Mouse (Mus musculus): ENCODE results near the gene Gtpbp1.

The Gtpbp1 gene

DNA sequence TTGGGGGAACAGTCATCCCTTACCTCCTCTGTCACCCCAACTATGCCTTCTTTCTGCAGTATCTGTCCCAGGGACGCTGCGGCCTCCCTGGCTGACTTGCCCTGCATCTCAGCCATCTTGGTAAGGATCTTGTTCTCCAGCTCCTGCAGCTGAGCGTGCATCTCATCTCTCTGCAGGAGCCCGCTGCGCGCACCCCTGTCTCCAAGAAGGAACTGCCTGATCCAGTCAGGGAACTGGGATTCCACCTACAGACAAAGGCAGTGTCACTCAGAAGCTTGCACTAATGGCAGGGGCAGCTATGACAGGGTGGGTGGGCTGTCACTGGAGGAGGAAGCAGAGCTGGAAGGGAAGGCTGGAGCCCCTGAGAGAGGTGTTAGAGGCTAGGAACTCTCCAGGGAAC, 37.2 kb downstream of the Gtpbp1 start:
- DNase-seq: no peak

DNA sequence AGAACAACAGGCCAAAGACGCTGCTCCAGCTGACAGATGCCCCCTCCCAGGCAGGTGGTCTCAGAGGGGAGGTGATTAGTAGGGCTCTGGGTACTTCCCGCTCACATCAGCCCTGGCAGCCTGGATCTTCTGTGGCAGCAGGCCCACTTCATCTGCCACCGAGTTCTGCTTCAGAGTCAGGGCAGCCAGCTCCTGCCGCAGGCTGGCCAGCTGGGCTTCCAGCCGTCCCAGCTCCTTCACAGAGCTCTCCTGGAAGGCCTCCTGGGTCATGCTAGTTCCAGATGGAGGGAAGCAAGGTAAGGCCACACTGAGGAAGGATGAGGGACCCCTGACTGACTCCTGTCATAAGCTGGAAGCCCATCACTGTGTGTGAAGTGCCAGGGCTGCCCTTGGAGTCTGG, 37.7 kb downstream of the Gtpbp1 start:
- DNase-seq: no peak

DNA sequence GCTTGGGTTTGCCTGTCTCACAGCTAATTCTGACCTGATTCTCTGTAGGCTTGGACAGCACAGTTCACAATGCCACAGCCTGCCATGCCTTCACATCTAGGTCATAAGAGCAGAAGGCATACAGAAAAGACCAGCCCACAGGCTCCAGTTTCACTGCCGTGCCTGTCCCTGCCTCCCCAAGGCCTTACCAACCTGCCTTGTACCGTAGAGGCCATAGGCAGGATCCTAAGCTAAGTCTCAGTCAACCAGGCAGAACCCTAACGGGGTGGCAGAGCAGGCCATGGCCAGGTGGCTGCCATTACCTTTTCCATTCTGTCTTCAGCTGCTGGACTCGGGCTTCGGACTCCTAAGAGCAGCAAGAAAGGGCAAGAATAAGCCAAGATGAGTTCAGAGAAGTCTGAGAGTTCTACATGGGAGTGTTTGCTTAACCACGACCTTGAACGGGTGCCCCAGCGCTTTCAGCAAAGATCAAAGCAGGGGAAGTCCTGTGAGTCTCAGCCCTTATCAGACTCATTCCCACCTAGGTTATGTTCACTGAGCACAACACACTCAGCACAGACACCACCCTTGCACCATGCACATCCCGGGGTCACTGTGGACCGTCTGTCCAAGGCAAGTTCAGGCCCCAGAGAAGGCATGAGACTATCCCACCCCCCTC, 38.2 kb downstream of the Gtpbp1 start:
- no peak for DNase-seq

DNA sequence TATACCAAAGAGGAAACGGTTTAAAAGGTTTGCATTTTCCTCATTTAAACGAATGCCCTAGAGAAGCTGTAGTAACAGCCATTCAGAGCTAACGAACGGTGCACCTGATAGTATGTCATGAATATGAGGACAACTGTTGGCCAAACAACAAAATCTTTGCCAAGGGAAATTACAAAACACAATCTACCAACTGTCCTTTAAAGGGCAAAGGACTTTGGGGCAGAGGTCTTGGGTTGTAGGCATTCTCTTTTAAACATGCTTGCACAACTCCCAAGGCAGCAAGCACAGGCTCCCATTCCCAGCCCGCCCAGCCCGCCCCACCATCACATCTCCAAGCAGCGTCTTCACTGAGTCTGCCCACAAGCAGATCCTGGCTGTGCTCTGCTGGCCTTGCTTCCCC, 40.9 kb downstream of the Gtpbp1 start:
- DNase-seq: no peak

DNA sequence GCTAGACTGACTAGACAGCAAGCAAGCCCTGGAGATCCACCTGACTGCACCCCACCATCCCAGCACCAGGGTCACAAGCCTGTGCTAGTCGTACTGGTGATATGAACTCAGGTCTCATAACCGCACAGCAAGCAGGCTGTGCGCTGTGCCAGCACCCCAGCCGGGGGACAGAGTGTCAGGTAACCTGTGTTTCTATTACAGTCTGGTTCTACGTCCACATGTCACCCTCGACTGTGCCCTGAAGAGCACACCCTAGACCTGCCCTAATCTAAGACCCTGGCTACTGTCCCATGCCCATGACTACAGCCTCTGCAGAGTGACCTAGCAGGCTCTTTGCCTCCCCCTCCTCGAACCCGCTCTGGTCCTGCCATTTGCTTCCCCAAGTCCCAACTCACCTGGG, 42.5 kb downstream of the Gtpbp1 start:
- no peak for DNase-seq

DNA sequence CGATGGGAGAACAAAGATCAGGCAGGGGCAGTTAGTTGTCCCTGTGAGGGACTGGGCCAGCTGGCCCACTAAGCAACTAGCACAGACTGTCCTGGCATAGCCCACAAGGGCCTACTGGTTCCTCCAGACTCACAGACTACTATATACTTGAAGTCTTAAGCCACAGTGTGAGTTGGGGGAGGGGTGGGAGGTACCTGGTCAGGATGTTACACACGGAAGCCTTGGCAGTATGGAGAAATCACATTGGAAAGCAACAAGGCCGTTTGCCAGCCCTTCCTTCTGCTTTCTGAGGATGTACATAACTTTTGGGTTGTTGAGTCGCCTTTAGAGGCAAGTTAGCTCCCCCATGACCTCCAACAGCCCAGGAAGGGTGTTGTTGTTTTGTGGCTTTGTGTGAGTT, 43.0 kb downstream of the Gtpbp1 start:
- no peak for DNase-seq

DNA sequence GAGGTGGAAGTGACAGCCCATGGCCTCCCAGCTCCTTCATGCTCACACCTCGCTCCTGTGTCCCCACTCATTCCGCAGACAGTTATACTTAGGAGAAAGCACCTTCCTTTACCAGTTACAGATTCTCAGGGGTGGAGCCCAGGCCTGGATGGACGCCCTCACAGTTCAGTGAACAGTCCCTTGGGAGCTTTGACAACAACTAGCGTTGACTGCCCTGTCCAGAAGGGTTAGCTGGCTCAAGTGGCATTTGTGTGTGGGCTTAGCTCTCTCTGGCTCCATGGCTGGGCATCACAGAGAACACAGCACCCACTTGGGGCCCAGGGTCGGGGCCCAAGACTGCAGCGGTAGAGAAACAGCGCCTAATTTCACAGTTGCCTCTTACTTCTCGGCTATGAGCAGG, 43.7 kb downstream of the Gtpbp1 start:
- DNase-seq: no peak

DNA sequence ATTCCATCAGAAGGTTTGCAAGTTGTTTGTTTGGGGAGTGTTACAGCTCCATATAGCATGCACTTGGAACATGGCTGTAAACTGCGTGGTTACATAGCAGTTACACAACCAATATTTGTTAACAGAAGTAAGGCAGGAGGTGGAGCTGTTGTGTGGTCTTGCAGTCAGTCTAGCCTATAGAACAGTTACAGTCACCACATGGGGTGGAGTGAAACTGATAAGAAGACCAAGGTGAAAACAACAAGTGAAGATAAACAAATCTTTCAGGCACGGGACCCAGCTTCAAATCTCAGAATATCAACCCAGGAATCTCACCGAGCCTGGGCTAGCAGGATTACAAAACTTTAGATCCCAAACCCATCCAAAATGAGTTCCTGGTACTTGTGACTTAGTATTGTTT, 50.1 kb downstream of the Gtpbp1 start:
- DNase-seq: no peak

DNA sequence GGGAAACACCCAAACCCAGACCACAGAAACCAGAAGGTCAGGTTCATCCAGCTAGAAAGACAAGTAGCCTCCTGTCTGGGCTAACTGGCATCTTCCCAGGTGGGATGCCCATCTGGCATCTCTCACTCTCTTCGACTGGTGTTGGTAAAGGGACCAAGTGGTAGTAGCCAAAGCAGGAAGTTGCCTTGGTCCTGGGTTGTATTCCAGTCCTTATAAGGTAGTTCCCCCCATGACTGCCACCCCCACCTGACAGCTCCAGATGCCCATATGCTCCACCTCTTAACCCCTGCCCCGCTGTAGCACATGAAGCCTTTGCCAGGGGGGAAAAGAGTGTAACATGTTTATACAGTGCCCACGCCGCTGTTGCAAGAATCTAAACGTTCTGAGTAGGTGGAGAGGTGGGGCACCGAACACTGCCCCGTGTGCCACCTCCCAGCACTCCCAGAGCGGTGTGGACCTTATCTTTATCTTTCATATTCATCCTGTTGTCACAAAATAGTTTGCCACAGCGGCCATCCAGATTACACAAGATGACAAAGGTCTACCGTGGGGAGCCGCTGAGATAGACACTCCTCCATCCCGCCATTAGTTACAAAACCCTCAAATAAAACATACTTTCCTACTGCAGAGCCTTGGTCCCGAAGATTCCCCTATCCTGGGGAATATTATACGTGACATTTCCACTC, 50.7 kb downstream of the Gtpbp1 start:
- no peak for DNase-seq

DNA sequence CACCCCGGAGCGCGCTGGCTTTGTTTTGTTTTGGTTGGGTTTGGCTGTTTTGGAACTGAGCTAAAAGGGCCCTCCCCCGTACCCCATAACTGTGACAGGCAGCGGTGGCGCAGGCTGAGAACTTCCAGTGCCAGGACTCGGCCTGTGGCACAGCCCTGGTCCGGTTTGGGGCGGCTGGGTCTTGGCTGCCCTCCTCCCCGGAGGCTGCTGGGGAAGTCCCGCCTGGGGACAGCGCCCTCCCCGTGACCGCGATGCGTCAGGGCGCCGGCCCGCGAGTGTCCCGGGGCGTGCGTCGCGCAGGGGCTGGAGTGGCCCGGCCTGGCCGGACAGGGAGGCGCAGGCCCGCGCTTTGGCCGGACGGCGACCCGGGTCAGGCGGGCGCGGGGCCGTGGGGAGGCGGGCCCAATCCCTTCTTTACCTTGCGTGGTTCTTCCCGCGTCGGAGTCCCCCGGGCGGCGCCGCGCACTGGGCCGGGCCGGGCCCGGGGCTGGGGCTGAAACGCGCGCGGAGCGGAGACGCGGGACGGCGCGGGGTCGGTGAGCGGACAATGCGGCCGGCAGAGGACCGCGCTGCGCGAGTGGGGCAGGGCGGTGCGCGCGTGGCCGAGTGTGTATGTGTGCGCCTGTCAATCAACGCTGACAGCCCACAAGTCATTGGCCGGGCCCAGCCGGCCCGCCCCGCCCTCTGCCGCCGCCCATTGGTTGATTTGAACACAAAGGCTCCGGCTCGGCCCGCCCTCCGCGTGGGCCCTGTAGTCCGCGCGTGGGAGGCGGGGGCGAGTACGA, 51.5 kb downstream of the Gtpbp1 start, which contains the start of gene Sun2:
TSS of gene Sun2 (minus strand) at position 616 of the 785 bp plus-strand sequence.
- peak; percentile 87 to 88 for DNase-seq

DNA sequence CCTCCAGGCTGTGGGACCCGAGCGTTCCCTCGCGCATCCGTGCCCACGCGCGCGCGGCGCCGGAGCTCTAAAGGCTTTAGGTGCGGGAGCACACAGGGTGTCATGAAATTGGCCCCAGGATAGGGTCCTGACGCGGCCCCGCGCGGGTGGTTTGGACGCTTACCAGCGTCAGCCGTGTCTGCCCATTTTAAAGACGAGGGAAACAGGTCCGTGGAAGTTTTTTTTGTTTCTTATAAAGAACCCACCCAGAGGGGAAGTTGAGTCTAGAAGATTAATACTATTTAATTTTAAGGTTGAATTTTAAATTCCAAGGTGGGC, 52.0 kb downstream of the Gtpbp1 start:
- DNase-seq: no peak

DNA sequence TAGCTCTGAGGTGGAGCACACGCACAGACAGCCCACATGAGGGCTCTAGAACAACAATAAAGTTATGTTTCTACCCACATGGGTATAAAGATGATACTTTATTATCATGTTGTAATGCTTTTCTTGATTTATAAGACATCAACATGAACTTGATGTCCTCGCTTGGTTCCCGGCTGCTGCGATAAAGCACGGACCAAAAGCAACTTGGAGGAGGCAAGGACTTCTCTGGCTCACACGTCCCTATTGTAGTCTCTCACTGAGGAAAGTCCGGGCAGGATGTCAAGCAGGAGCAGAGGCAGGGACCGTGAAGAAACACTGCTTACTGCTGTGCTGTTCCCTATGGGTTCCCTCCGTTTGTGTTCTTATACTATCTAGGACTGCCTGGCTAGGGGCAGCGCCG, 53.4 kb downstream of the Gtpbp1 start:
- DNase-seq: no peak

DNA sequence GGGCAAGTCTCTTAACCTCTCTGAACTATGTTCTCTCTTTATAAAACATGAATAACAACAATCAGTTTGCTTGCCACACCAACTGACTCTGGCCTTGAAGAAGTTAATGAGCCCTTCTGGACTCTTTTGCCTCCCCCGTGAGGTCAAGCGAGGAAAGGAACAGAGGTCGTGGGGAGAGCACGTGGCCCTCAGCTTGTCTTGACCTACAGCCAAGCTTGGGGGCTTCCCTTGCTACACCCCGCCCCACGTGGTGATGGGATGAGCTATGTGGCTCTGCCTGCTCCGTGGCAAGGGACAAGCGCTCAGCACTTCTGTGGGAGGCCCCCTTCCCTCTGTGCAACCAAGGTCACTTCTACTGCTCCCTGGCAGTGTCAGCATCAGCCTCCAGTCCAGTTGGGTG, 54.1 kb downstream of the Gtpbp1 start:
- DNase-seq: peak; percentile 52 to 55

DNA sequence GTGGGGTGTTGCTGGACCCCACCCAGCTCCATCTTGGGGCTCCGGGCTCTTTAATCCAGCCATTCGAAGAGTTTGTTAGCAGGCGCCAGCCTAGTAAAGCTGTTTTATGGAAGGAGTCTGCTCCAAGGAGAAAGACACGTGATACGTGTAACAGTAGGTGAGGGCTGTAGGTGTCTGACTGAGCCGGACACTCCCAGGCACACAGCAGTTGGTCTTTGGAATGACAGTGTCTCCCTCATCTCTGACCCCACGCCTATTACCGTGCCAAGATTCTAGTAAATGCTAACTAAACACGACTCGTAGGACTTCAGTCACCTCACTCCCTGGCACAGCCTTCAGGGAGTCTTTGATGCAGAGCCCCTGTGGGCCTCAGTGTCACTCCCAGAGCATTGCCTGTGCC, 54.7 kb downstream of the Gtpbp1 start:
- peak; percentile 63 to 77 for DNase-seq

DNA sequence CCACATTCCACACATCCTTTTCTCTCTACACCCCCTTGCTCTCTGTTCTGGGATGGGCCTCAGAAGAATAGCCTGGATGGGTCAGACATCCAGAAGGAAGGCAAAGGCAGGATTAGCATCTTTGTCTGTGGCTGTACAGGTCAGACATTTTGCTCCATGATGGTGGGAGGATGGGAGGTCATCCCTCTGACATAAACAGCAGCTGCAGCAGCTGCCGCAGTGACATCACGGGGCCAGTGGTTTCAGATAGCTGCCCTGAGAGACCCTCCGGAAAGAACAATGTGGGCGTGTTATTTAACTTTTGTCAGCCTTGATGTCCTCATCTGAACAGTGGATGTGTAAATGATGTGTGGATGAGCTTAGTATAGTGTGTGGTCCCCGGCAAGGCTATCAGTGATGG, 55.2 kb downstream of the Gtpbp1 start:
- DNase-seq: no peak

DNA sequence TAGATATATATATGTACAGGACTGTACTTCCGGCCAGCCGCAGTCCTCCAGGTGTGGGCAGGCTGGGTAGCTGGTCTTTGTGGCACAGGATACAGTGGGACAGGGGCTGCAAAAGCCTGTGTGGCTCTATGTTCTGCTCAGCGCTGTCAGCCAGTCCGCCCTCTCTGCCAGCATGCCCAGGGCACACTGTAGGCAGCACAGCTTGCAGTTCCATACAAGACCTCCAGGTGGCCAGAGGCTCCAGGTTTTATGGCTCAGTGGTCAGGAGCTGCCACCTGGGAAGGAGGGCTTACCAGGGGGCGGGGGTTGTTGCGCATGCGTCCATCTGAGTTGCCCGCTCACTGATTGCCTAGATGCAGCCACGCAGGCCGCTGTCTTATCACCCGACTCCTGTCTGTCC, 57.4 kb downstream of the Gtpbp1 start:
- peak in 1 of 2 experiments; percentile 34 for DNase-seq

DNA sequence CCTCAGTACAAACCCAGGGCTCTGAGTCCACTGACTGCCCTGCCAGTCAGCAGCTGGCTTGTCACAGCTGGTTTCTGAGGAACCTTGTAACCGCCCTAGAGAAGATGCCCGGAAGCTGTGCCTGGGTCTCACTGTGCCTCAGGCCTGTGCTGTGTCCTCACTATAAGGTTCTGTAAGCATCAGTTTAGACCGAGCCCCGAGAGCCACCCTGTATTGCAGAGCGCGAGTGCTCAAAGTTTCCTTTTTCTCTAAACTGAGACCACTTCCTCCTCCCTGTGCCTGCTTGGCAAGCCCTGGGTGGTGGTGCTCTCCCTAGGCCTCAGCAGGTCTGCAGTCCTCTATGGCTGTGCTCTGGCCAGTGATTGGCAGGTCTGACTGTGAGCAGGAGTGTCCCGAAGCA, 58.5 kb downstream of the Gtpbp1 start:
- DNase-seq: no peak

DNA sequence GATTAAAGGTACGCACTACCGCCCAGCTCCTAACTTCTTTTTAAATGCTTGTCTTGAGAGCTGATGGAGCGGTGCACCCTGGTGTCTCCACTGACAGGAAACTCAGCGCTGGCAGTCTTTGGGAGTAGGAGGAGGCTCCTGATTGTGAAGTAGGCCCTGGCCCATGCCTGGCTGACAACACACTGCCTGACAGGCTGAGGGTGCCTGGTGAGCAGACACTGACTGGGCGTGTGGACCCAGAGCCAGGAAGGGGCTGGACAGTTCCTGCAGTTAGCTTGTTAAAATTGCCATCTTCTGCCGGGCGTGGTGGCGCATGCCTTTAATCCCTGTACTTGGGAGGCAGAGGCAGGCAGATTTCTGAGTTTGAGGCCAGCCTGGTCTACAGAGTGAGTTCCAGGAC, 59.6 kb downstream of the Gtpbp1 start:
- no peak for DNase-seq

DNA sequence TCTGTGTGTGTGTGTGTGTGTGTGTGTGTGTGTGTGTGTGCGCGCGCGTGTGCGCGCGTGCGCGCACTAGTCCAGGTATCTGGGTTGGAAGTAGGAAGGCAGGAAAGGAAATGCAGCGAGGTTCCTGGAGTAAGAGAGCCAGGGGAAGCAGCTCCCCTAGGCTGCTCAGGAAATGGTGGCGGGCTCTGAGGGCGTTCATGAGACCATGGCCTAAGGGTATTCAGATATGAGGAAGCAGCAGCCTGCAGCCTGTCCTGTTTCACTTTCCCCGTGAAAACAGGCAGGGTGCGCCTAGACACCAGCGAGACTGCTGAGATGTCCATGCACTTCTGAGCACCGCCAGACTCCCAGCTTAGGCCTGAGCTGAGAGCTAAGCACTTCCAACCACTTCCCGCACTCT, 61.1 kb downstream of the Gtpbp1 start:
- DNase-seq: no peak

DNA sequence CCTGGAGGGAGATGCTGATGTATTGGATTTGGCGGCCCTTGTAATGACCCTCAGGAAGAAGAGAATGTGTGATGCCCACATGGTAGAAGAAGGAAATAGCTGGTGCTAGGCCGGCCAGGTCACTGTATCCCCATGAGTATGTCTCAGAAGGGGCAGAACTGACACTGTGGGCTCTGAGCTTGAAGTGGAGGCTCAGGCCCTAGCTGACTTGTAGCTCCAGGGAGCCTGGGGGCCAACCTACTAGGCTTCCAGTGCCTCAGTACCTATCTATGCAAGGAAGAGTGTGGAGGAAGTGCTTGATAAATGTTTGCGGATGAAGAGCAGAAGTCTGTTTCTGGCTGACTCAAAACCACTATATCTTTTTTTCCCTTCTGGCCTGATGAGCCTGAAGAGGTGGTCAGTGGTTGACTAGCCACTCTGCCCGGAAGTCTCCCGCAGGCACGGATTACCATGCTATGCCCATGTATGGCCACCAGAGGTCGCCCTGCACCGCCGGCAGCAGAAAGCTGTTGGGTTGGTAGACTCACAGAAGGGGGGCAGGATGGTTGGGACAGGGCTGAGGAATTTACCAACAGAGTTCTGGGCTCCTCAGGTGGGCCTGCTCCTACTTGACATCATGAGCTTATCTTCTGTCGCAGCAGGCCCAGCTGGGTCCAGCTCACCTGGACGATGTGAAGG, 62.2 kb downstream of the Gtpbp1 start:
- peak; percentile 43 to 70 for DNase-seq

DNA sequence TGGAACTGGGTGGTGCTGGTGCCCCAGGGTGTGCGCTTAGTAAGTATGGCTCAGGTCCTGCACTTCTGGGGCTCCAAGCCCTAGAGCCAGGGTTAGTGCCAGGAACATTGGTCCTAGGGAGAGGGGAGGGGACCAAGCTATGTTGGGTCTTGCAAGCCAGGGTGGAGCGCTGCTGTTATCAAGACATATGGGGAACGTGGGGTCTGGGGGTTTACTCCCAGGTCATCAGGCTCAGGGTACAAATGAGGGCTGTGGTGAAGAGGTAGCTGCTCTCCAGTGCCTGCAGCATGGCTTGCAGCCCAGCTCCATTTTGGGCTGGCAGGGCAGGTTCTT, 62.7 kb downstream of the Gtpbp1 start:
- DNase-seq: no peak

DNA sequence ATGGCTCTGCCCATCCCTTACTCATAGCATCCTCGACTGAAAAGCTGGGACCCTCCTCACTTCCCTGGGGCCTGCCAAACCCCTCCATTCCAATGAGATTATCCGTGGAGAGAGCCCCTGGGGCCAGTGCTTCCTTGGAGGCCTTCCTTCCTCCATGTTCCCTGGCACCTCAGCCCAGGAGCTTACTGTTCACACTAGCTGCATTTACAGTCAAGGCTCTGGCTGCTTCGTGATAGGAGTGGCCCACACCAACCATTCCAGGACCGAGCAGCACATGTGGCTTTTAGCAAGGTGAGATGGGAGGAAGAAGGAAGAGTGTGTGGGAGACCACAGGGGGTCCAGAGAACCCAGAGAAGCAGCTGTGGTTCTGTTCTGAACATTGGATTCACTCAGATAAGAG, 63.2 kb downstream of the Gtpbp1 start:
- DNase-seq: no peak

DNA sequence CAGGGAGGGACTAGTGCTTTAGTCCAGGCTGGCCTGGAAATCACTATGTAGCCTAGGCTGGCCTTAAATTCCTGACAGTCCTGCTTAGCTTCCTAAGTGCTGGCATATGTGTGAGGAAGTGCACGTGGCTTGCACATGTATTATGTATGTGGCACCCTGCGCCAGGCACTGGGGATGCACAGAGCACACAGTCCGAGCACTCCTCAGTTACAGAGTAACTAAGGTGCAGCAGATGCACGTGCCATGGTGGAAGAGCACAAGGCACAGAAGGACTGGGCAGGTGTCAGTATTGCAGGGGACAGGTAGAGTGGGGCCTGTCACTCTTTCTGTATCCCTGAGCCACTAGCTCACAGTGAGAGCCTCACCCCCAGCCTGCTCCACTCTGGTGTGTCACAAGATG, 64.5 kb downstream of the Gtpbp1 start:
- no peak for DNase-seq

Data from kidney, adult 8-10 months (tissue).